Mouse (Mus musculus): ENCODE data around the gene Vti1a. TPM values are rescaled to one million over a fixed set of nuclear protein-coding genes. Genes with fewer than 3 reads are reported as not detected.

The Vti1a gene
- polyA plus RNA-seq, 1 experiment from 2014 or later = 15.4 TPM

DNA sequence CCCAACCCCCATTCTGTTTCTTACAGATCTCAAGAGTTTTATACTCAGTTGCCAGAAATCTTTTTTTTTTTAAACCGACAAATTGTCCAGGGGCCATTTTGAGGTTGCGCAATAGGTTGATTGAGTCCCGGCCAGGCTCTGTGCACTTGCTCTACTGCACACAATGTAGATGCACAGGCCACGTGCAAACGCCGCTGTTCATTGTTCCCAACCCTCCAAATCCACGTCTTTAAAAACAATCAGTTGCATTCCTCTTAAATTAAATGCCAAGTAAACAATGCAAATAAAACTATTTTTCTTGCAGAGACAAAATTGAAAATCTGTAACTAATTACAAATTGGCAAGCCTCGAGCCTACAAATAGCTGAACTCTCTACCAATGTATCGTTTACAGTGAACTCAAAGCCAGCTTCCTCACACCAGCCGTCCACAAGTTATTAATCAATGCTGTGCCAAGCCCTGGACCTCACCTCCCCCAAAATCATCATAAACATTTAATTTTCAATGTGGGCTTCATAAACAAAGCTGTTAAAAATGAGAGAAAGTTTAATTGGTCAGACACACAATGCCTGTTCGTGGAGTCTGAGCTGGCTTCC, 244.1 kb downstream of the Vti1a start:
- no peaks in the 10 kb centered on the region for H3K36me3 ChIP-seq (ENCODE audit: control insufficient read depth, insufficient read depth, low read length)
- no peak overlapping the region for H3K4me2 ChIP-seq (ENCODE audit: low read length)
- no peak overlapping the region for H3K27ac ChIP-seq (replicated peaks in 1 of 2; ENCODE audit: control insufficient read depth in 1 of 2, insufficient read depth in 1 of 2, low read depth in 2 of 2, low read length in 2 of 2)
- no peak for ATAC-seq (ENCODE audit: insufficient number of reproducible peaks, insufficient read depth, low FRiP score, low read depth)
- H3K9me3 ChIP-seq (ENCODE audit: control insufficient read depth, low read length) = no peaks in the 10 kb centered on the region
- peaks cover 37 to 38% of the 10 kb centered on the region in 2 experiments for H3K4me1 ChIP-seq (ENCODE audit: control insufficient read depth in 2 of 2, insufficient read depth in 2 of 2, low read length in 2 of 2)
- 93% methylated on average over 11 of the region's 11 CpGs for WGBS
- H3K9ac ChIP-seq (ENCODE audit: low read length) = no peak overlapping the region
- H3K27me3 ChIP-seq (ENCODE audit: control insufficient read depth, insufficient read depth, low read length) = no peaks in the 10 kb centered on the region
- no peak overlapping the region for H3K4me3 ChIP-seq (ENCODE audit: control insufficient read depth in 1 of 2, insufficient read depth in 1 of 2, low read depth in 1 of 2, low read length in 2 of 2)

DNA sequence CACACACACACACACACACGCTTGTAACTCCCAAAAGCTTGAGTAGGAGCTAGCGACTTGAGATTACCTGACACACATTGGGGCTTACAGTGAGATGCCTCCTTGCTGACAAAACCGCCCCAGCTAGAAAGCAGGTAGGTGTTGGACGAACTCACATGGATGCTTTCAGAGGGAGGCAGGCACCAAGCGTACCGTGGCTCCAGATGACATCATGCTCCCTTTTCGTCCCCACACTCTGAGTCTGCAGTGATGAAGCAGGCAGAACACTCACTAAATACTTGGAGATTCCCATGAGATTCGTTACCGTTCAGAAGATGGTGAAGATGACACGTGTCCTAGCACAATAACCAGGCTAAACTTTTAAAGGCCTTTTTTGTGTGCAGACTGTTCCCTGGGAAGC, 245.4 kb downstream of the Vti1a start:
- H3K9me3 ChIP-seq (ENCODE audit: control insufficient read depth, low read length) = no peaks in the 10 kb centered on the region
- H3K4me2 ChIP-seq (ENCODE audit: low read length) = no peak overlapping the region
- no peaks in the 10 kb centered on the region for H3K27me3 ChIP-seq (ENCODE audit: control insufficient read depth, insufficient read depth, low read length)
- peaks cover 38 to 41% of the 10 kb centered on the region in 2 experiments for H3K4me1 ChIP-seq (ENCODE audit: control insufficient read depth in 2 of 2, insufficient read depth in 2 of 2, low read length in 2 of 2)
- H3K27ac ChIP-seq (replicated peaks in 1 of 2; ENCODE audit: control insufficient read depth in 1 of 2, insufficient read depth in 1 of 2, low read depth in 2 of 2, low read length in 2 of 2) = no peak overlapping the region
- no peak for ATAC-seq (ENCODE audit: insufficient number of reproducible peaks, insufficient read depth, low FRiP score, low read depth)
- 75% methylated on average over 10 of the region's 10 CpGs for WGBS
- H3K4me3 ChIP-seq (ENCODE audit: control insufficient read depth in 1 of 2, insufficient read depth in 1 of 2, low read depth in 1 of 2, low read length in 2 of 2) = no peak overlapping the region
- H3K9ac ChIP-seq (ENCODE audit: low read length) = no peak overlapping the region
- H3K36me3 ChIP-seq (ENCODE audit: control insufficient read depth, insufficient read depth, low read length) = no peaks in the 10 kb centered on the region

DNA sequence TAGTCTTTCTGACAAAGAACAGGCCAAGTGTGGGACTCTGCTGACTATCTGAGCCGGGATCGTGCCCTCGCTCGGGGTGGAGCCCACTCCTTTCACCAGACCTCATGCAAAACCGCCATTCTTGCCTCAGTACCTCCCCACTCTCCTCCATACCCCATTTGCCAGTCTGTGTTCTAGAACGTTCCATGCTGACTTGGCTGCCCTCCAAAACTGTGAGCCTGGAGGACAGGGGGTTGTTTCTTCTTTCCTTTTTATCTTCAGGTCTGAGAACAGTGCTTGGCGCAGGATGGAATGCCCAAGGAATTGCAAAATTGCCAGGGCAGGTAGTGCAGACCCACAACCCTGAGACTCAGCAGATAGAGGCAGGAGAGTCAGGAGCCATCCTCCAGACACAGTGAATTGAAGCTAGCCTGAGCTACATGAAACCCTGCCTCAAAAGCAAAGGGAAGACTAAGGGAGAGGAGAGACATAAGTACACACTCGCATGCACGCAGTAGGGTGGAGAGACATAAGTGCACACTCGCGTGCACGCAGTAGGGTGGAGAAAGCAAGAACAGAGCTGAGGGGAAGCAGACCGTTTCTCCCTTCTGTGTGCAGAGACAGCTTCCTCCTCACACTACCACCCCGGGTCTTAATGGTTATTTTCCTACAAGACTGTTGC, 246.5 kb downstream of the Vti1a start:
- Histone ChIP-seq H3K4me2 (ENCODE audit: low read length) (peak overlapping the region; percentile 33; the same call in 1 of the 2 replicates), H3K27ac (replicated peaks in 1 of 2; ENCODE audit: control insufficient read depth in 1 of 2, insufficient read depth in 1 of 2, low read depth in 2 of 2, low read length in 2 of 2) (peak overlapping the region; percentile 45 to 79)

DNA sequence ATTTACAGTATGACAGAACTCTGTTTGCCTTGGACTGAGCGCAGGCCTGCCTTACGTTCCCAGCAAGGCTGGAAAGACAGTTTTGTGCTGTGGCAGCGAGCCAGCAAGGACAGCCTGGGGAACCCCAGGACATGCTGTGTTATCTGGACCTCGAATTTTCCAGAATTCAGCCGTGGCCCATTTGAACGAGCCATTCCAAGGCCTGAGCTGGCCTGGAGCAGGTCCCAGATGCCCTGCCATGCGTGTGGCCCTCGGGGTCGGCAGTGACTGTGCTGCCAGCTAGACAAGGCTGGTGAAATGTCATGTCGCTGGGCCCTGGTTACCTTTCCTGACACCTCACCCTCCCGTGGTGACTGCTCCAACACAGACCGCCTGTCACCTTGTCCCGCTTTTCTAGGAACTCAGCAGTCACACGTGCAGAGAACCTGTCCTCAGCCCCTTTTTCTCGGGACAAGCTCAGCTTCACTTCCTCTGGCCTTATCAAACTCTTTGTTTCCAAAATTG, 247.1 kb downstream of the Vti1a start:
- WGBS = 15% methylated on average over 15 of the region's 15 CpGs
- no peaks in the 10 kb centered on the region for H3K27me3 ChIP-seq (ENCODE audit: control insufficient read depth, insufficient read depth, low read length)
- peaks cover 42 to 46% of the 10 kb centered on the region in 2 experiments for H3K4me1 ChIP-seq (ENCODE audit: control insufficient read depth in 2 of 2, insufficient read depth in 2 of 2, low read length in 2 of 2)
- H3K36me3 ChIP-seq (ENCODE audit: control insufficient read depth, insufficient read depth, low read length) = no peaks in the 10 kb centered on the region
- H3K9ac ChIP-seq (ENCODE audit: low read length) = no peak overlapping the region
- ATAC-seq (ENCODE audit: insufficient number of reproducible peaks, insufficient read depth, low FRiP score, low read depth) = peak; percentile 90
- H3K4me2 ChIP-seq (ENCODE audit: low read length) = peak overlapping the region; percentile 33
- H3K9me3 ChIP-seq (ENCODE audit: control insufficient read depth, low read length) = no peaks in the 10 kb centered on the region
- peak overlapping the region; percentile 45 to 79 for H3K27ac ChIP-seq (replicated peaks in 1 of 2; ENCODE audit: control insufficient read depth in 1 of 2, insufficient read depth in 1 of 2, low read depth in 2 of 2, low read length in 2 of 2)
- H3K4me3 ChIP-seq (ENCODE audit: control insufficient read depth in 1 of 2, insufficient read depth in 1 of 2, low read depth in 1 of 2, low read length in 2 of 2) = no peak overlapping the region

More for the DNA sequence above, 246.5 kb downstream of the Vti1a start:
- no peak for ATAC-seq (ENCODE audit: insufficient number of reproducible peaks, insufficient read depth, low FRiP score, low read depth)
- Histone ChIP-seq H3K4me3 (ENCODE audit: control insufficient read depth in 1 of 2, insufficient read depth in 1 of 2, low read depth in 1 of 2, low read length in 2 of 2) (no peak overlapping the region), H3K27me3 (ENCODE audit: control insufficient read depth, insufficient read depth, low read length) (no peaks in the 10 kb centered on the region), H3K9me3 (ENCODE audit: control insufficient read depth, low read length) (no peaks in the 10 kb centered on the region), H3K4me1 (ENCODE audit: control insufficient read depth in 2 of 2, insufficient read depth in 2 of 2, low read length in 2 of 2) (peaks cover 42 to 46% of the 10 kb centered on the region in 2 experiments), H3K9ac (ENCODE audit: low read length) (no peak overlapping the region), H3K36me3 (ENCODE audit: control insufficient read depth, insufficient read depth, low read length) (no peaks in the 10 kb centered on the region)
- 56% methylated on average over 14 of the region's 14 CpGs for WGBS

DNA sequence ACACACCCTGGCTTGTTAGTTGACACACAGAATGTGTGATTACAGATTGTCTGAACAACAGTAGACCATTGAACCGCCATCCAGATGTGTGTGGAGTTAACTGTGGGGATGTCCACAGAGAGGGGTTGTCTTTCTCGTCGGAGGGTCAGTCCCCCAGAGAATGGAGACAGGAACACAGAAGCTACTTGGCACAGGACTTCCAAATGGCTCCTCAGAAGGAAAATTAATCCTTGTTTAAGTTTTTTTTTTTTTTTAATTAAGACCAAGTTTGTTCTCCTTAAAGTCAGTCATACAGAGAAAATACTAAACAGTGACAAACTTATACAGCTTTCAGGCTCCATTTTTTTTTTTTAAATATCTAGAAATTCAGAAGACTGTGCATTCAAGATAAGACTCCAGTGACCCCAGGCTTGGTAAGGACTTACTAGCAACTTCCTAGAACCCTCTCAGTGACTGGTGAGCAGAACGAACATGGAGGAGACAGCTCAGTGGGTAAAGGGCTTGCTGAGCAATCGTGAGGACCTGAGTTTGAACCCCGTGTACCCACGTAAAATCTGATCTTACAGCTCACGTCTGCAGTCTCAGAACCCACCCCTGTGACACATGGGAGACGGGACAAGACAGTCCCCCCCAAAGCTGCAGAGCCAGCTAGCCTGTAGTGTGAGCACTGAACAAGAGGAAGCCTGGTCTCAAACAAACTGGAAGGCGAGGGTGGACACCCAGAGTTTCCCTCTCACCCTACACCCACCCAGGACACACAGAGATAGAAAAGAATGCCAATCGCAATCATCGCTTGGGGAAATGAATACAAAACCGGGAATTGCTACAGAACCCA, 248.2 kb downstream of the Vti1a start:
- Histone ChIP-seq H3K4me3 (ENCODE audit: control insufficient read depth in 1 of 2, insufficient read depth in 1 of 2, low read depth in 1 of 2, low read length in 2 of 2) (no peak overlapping the region), H3K9me3 (ENCODE audit: control insufficient read depth, low read length) (no peaks in the 10 kb centered on the region), H3K27ac (replicated peaks in 1 of 2; ENCODE audit: control insufficient read depth in 1 of 2, insufficient read depth in 1 of 2, low read depth in 2 of 2, low read length in 2 of 2) (peak overlapping the region; percentile 45 to 79; a peak in 3 of 4 replicates), H3K9ac (ENCODE audit: low read length) (no peak overlapping the region), H3K4me1 (ENCODE audit: control insufficient read depth in 2 of 2, insufficient read depth in 2 of 2, low read length in 2 of 2) (peaks cover 50 to 56% of the 10 kb centered on the region in 2 experiments), H3K27me3 (ENCODE audit: control insufficient read depth, insufficient read depth, low read length) (no peaks in the 10 kb centered on the region), H3K4me2 (ENCODE audit: low read length) (no peak overlapping the region), H3K36me3 (ENCODE audit: control insufficient read depth, insufficient read depth, low read length) (no peaks in the 10 kb centered on the region)
- ATAC-seq (ENCODE audit: insufficient number of reproducible peaks, insufficient read depth, low FRiP score, low read depth) = no peak
- 80% methylated on average over 13 of the region's 13 CpGs for WGBS

DNA sequence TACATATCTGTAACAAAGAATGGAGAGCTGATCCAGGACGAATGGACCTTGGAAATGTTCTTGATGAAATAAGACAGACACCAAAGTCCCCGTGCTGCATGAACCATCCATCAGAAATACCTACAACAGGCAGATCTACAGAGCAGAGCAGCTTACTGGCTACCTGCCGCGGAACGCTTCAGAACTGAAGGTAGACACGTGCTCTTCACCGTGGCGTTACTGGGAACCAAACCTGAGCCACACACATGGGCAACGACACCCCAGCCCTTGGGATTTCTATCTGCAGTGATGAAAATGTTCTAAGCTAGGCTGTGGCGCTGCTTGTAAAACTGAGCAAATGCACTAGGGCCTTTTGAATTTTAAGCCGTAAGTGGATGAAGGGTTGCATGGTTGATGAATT, 249.0 kb downstream of the Vti1a start:
- no peak for ATAC-seq (ENCODE audit: insufficient number of reproducible peaks, insufficient read depth, low FRiP score, low read depth)
- no peak overlapping the region for H3K9ac ChIP-seq (ENCODE audit: low read length)
- H3K9me3 ChIP-seq (ENCODE audit: control insufficient read depth, low read length) = no peaks in the 10 kb centered on the region
- peaks cover 56 to 63% of the 10 kb centered on the region in 2 experiments for H3K4me1 ChIP-seq (ENCODE audit: control insufficient read depth in 2 of 2, insufficient read depth in 2 of 2, low read length in 2 of 2)
- H3K27ac ChIP-seq (replicated peaks in 1 of 2; ENCODE audit: control insufficient read depth in 1 of 2, insufficient read depth in 1 of 2, low read depth in 2 of 2, low read length in 2 of 2) = no peak overlapping the region
- WGBS = 82% methylated on average over 11 of the region's 11 CpGs
- H3K36me3 ChIP-seq (ENCODE audit: control insufficient read depth, insufficient read depth, low read length) = no peaks in the 10 kb centered on the region
- no peaks in the 10 kb centered on the region for H3K27me3 ChIP-seq (ENCODE audit: control insufficient read depth, insufficient read depth, low read length)
- H3K4me3 ChIP-seq (ENCODE audit: control insufficient read depth in 1 of 2, insufficient read depth in 1 of 2, low read depth in 1 of 2, low read length in 2 of 2) = no peak overlapping the region
- H3K4me2 ChIP-seq (ENCODE audit: low read length) = no peak overlapping the region

DNA sequence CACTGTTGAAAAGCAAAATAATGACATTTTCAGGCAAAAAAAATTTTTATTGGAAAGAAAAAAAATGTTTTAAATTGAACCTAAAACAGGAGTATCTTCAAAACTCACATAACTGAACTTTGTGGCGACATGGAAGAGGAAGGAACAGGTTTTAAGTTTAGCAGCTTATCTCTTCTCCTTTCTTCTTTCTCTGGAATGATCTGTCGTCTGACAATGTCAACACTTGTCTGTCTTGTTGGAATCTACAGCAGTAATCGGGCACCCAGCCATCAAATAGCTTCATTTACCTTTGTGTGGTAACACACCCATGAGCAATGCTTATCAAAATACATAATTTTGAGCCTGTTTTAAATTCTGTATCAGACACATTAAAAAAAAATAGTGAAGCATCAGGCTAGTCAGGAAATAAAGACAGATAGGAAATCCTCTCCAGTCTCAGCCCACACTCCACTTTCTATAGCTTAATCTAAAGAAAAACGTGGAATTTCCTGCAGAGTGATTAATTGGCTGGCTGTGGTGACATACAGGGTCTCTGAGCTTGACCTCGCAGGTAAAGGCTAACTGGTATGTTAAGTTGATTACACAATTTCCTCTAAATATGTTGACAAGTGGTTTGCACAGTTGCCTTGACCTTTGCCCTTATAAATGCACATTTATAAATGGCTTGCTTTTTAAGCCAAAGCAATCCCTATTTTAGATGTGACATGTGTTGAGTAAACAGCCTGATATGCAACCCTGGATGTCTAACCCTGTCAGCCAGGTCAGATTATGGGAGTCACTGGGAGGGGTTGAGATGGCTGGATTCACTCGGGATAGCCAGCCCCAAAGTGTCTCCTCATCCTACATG, 249.7 kb downstream of the Vti1a start:
- Histone ChIP-seq H3K27ac (replicated peaks in 1 of 2; ENCODE audit: control insufficient read depth in 1 of 2, insufficient read depth in 1 of 2, low read depth in 2 of 2, low read length in 2 of 2) (no peak overlapping the region), H3K4me2 (ENCODE audit: low read length) (no peak overlapping the region), H3K9ac (ENCODE audit: low read length) (no peak overlapping the region), H3K27me3 (ENCODE audit: control insufficient read depth, insufficient read depth, low read length) (no peaks in the 10 kb centered on the region), H3K36me3 (ENCODE audit: control insufficient read depth, insufficient read depth, low read length) (no peaks in the 10 kb centered on the region), H3K9me3 (ENCODE audit: control insufficient read depth, low read length) (no peaks in the 10 kb centered on the region), H3K4me3 (ENCODE audit: control insufficient read depth in 1 of 2, insufficient read depth in 1 of 2, low read depth in 1 of 2, low read length in 2 of 2) (no peak overlapping the region), H3K4me1 (ENCODE audit: control insufficient read depth in 2 of 2, insufficient read depth in 2 of 2, low read length in 2 of 2) (peaks cover 61 to 69% of the 10 kb centered on the region in 2 experiments)
- ATAC-seq (ENCODE audit: insufficient number of reproducible peaks, insufficient read depth, low FRiP score, low read depth) = no peak
- 37% methylated on average over 6 of the region's 6 CpGs for WGBS
